Mouse (Mus musculus) forebrain, embryonic 12.5 days (tissue): ENCODE results near the gene Rtp4. TPM values are rescaled to one million over a fixed set of nuclear protein-coding genes. Genes with fewer than 3 reads are reported as not detected.

Experiments
- ATAC-seq: fragments of 200-750 bp; cut with Nextera tagmentation; 2 replicates; pipeline ENCODE4 v1.8.0; 2017; ENCODE audit warnings: moderate TSS enrichment; ENCODE audit not compliant: low FRiP score
- H3K27ac ChIP-seq: fragments of 300-500 bp; sonication (generic); 2 replicates; pipeline ENCODE4 v1.5.1; 2016; ENCODE audit warnings: mild to moderate bottlenecking
- H3K27me3 ChIP-seq: fragments of 300-500 bp; sonication (generic); 2 replicates; pipeline ENCODE4 v1.6.1; 2016; ENCODE audit warnings: mild to moderate bottlenecking
- H3K36me3 ChIP-seq: fragments of 300-500 bp; sonication (generic); replicated peaks from 2 replicates; pipeline ENCODE4 v1.6.1; 2016; ENCODE audit warnings: mild to moderate bottlenecking
- H3K4me1 ChIP-seq: fragments of 300-500 bp; sonication (generic); 2 replicates; pipeline ENCODE4 v1.6.1; 2016
- H3K4me2 ChIP-seq: fragments of 300-500 bp; sonication (generic); 2 replicates; pipeline ENCODE4 v1.6.1; 2016; ENCODE audit warnings: mild to moderate bottlenecking, moderate library complexity
- H3K4me3 ChIP-seq: fragments of 300-500 bp; sonication (generic); replicated peaks from 2 replicates; pipeline ENCODE4 v1.5.1; 2016; ENCODE audit warnings: mild to moderate bottlenecking
- H3K9ac ChIP-seq: fragments of 300-500 bp; sonication (generic); 2 replicates; pipeline ENCODE4 v1.6.1; 2016; ENCODE audit warnings: mild to moderate bottlenecking
- H3K9me3 ChIP-seq: fragments of 300-500 bp; sonication (generic); 2 replicates; pipeline ENCODE4 v1.6.1; 2016
- WGBS: fragments of 180-500 bp; shearing (Covaris S2); methylation state at CpG from one replicate; pipeline ENCODE4 v1.1.7; 2016; 5-methylcytosine and 5-hydroxymethylcytosine counted together
- polyA plus RNA-seq: library from polyadenylated mRNA; unstranded; fragments of >200 nt; fragmentation: Nextera tagmentation; extraction: Ambion mirVana; gene quantifications from 2 replicates; pipeline ENCODE4 v1.2.1, GENCODE M21; 2016

Gene Rtp4
- polyA plus RNA-seq, 1 experiment from 2014 or later = 2.0 TPM

DNA sequence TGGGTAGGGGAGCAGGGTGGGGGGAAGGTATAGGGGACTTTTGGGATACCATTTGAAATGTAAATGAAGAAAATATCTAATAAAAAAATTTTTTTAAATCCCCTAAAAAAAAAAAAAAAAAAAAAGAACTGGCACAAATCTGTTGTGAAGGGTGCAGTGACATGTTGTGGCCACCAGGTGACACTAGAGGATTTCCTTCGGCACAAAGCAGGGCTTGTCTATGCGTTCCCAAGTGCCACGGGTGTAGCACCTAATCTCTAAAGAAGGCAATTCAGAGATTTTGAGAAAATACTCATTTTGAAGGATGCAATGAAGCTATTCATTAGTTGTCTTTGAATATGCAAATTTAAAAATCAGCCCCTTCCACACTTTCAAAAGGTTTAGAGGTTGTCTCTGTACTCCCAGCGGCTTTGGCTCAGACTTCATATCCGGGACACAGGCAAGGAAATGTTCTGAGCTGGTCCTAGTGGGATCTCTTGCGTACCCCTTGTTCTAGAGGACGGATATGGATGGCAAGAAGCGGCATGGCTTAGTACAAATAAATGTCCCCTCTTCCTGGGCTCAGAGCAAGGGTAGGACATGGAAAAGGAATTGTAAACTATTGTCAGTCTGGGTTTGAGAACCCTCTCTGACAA, 30.4 kb downstream of the Rtp4 start:
- no peaks in the 10 kb centered on the region for H3K9me3 ChIP-seq
- no peak overlapping the region for H3K27ac ChIP-seq
- H3K4me1 ChIP-seq = no peaks in the 10 kb centered on the region
- WGBS = 50% methylated on average over 8 of the region's 8 CpGs
- H3K4me2 ChIP-seq = no peak overlapping the region
- H3K27me3 ChIP-seq = no peaks in the 10 kb centered on the region
- H3K4me3 ChIP-seq = no peak overlapping the region
- no peaks in the 10 kb centered on the region for H3K36me3 ChIP-seq
- ATAC-seq = peak; percentile 68; the same call in 1 of the 2 replicates
- no peak overlapping the region for H3K9ac ChIP-seq

DNA sequence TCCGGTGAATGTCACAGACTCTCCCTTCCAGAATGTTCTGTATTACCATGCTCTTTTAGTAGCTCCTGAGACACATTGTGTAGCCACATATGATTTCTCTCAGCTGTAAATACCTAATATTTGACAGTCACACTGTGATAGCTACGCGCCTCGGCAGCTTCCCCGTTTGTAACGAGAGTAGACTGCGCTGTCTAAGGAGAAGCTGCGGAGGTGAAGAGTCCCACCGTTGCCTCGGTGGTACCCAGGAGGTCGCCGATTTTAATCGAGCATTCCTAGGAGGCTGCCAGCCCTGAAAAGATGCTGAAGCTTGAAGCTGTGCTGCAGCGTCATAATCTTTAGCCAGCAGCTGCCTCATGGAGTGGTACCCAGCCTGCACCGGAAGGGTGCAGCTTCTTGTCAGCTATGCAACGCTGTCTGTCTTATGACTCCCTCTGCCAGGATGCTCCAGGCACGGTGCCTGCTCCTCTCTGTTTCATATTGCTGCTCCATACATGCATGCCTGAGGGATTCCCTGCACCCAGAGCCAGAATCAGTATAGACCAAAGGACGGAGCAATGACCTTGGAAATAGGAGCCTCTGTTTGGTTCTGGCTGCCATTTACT, 31.0 kb downstream of the Rtp4 start:
- H3K27me3 ChIP-seq = no peaks in the 10 kb centered on the region
- no peak for ATAC-seq
- H3K4me2 ChIP-seq = no peak overlapping the region
- 89% methylated on average over 18 of the region's 18 CpGs for WGBS
- no peak overlapping the region for H3K4me3 ChIP-seq
- no peaks in the 10 kb centered on the region for H3K4me1 ChIP-seq
- no peak overlapping the region for H3K9ac ChIP-seq
- no peaks in the 10 kb centered on the region for H3K9me3 ChIP-seq
- H3K27ac ChIP-seq = no peak overlapping the region
- H3K36me3 ChIP-seq = no peaks in the 10 kb centered on the region

DNA sequence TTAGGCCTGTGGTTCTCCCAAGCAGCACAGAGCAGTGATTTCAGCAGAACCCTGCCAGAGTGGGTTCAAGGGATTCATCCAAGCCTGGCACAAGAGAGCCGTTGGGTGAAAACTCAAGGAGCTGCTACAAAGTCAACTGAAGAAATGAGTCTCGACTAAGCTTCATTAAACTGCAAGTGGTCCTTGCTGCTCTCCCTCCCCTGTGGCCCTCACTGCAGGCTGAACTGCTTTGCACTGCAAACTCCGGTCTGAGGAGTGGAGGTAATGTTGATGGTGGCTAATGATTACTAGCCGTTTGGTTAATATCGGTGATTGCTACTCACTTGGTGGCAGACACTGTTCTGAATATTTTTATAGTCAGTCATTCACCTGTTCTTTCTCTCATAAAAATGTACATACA, 34.6 kb downstream of the Rtp4 start:
- Histone ChIP-seq H3K4me2 (no peak overlapping the region), H3K9ac (no peak overlapping the region), H3K27me3 (no peaks in the 10 kb centered on the region), H3K4me1 (no peaks in the 10 kb centered on the region), H3K4me3 (no peak overlapping the region), H3K36me3 (no peaks in the 10 kb centered on the region), H3K27ac (no peak overlapping the region), H3K9me3 (no peaks in the 10 kb centered on the region)
- WGBS = 85% methylated on average over 5 of the region's 5 CpGs
- no peak for ATAC-seq

DNA sequence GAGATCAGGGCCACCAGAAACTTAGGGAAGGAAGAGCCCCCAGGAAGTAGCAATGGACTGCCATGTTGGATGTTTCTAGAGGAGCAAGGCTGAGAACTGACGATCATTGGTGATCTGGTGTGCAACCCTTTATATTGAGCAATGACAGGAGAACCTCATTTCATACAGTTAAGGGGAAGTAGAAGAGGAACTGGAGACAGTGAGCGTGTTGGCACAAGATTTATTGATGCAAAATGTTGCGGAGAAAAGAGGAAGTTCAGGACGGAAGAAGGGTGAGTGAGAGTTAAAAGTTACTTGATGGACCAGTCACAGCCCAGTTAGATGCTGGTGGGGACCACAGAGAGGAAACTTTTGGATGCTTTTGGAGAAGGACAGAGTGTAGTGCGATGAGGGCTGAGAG, 37.1 kb downstream of the Rtp4 start:
- WGBS = 95% methylated on average over 5 of the region's 5 CpGs
- H3K27ac ChIP-seq = no peak overlapping the region

DNA sequence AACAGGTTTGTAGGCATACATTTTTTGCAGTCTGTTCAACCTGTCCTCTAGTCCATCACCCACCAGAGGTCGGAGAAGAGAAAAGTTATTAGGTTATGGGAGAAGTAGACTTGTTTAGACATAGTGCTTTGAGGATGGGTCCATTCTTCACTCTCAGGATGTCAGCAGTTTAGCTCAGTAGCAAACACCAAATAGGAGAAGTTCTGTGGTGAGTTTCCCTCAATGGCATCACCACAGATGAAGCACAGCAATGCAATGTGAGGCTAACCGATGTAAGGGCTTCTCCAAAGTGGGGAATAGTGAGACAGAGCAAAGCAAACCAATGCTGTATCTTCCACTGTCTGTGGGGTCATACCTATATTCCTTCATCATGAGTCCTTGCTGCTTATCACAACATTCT, 37.6 kb downstream of the Rtp4 start:
- Histone ChIP-seq H3K36me3 (no peaks in the 10 kb centered on the region), H3K9me3 (no peaks in the 10 kb centered on the region), H3K4me1 (no peaks in the 10 kb centered on the region), H3K4me2 (no peak overlapping the region), H3K9ac (no peak overlapping the region), H3K27ac (no peak overlapping the region), H3K27me3 (no peaks in the 10 kb centered on the region), H3K4me3 (no peak overlapping the region)
- WGBS = 88% methylated on average over 2 of the region's 2 CpGs
- no peak for ATAC-seq

More for the DNA sequence above, 37.1 kb downstream of the Rtp4 start:
- no peaks in the 10 kb centered on the region for H3K4me1 ChIP-seq
- H3K4me2 ChIP-seq = no peak overlapping the region
- no peaks in the 10 kb centered on the region for H3K9me3 ChIP-seq
- no peaks in the 10 kb centered on the region for H3K36me3 ChIP-seq
- H3K4me3 ChIP-seq = no peak overlapping the region
- H3K27me3 ChIP-seq = no peaks in the 10 kb centered on the region
- ATAC-seq = no peak
- no peak overlapping the region for H3K9ac ChIP-seq

DNA sequence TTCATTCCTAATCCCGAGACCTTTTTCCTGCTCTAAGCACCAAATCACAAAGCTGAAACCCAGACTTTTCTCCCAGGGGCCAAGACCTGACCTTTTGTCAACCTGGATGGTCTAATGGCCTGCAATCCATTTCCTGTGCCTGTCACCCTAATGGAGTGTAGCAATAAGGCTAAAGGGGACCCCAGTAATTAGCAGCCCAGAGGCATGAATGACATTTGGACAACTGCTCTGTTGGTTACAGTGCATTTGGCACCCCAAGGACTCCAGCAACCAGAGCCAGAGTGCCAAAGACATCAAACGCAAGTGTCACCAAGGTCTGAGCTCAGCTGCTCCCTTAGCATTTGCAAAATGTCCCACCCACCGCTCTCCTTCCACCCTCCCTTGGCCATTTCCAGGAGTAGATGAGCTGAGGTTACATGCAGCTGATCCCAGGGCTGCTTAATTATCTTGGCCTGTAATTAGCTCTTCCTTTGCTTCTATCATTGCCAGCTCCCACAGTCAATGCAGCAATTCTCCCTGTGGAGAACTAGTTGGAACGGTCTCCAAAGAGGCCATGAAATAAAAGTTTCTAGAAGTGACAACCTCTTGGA, 48.4 kb downstream of the Rtp4 start:
- Histone ChIP-seq H3K9me3 (no peaks in the 10 kb centered on the region), H3K27ac (no peak overlapping the region), H3K9ac (no peak overlapping the region), H3K4me2 (no peak overlapping the region), H3K4me1 (no peaks in the 10 kb centered on the region), H3K27me3 (no peaks in the 10 kb centered on the region), H3K4me3 (no peak overlapping the region), H3K36me3 (no peaks in the 10 kb centered on the region)
- no peak for ATAC-seq
- WGBS = 74% methylated on average over 4 of the region's 4 CpGs

DNA sequence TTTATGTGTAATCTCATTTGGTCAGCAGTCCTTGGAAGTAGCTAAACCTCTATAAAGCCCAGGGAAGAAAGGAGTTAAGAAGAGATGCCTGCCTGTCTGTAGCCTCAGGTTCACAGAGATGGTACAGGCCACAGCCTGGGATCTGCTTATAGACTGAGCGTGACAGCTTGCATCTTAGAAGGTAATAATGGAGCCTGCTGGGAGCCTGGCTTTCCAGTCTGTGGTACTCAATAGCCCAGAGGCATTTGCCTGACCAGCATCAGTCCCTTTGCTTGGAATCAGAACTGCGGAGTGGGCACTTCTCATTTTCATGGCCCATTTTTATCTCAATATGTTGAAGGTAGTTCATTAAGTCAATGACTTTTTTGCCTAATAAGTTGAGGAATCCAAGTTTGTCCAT, 54.5 kb downstream of the Rtp4 start:
- ATAC-seq = no peak
- Histone ChIP-seq H3K4me2 (no peak overlapping the region), H3K36me3 (no peaks in the 10 kb centered on the region), H3K9ac (no peak overlapping the region), H3K27ac (no peak overlapping the region), H3K27me3 (no peaks in the 10 kb centered on the region), H3K4me1 (no peaks in the 10 kb centered on the region), H3K9me3 (no peaks in the 10 kb centered on the region), H3K4me3 (no peak overlapping the region)
- WGBS = 85% methylated on average over 2 of the region's 2 CpGs

DNA sequence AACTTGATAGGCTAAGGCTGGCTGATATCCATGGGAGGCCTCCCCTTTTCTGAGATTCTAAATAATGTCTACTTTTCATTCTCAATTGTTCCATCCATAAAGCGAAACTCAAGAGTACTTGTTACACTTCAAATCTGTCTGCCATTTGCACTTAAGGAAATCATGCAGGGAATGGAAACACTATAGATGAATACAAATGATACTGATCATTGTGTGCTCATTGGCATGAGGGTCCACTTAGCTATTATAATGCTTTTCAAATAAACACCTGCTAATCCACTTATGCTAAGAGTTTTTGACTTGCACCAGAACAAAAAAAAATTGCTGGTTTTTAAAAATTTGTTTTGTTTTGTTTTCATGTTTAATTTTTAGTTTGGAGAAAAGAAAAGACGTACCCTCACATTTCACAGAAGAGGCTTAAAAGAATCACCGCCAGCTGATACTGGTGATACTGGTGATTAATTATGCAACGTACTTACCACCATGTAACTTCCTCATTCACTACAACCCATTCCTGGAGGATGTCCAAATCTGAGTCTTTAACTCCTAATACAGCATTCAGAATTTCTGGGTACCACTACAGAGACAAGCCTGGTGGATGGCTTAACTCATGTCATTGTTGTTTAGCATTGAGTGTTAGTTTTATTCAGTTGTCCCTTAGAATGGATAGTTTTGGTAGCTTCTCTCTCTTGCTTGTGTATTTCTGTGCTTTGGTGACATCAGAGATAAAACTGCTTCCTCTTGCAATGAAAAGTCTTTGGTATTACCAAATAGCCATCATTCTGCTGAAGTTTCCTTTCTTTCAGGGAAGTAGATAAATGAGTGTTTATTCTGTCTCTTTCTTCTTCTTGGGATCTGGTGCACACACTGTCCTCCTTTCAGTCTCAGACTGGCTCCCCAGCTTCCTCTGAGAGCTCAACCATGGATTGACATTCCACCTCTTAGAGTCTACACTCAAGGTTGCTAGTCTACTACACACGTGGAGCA, 71.3 kb downstream of the Rtp4 start:
- Histone ChIP-seq H3K4me3 (no peak overlapping the region), H3K36me3 (no peaks in the 10 kb centered on the region), H3K9ac (no peak overlapping the region), H3K4me2 (no peak overlapping the region), H3K27me3 (peaks cover 7% of the 10 kb centered on the region; the same call in 1 of the 2 replicates), H3K27ac (no peak overlapping the region), H3K4me1 (no peaks in the 10 kb centered on the region; the same call in 1 of the 2 replicates), H3K9me3 (peaks cover 7% of the 10 kb centered on the region; the same call in 1 of the 2 replicates)
- 61% methylated on average over 5 of the region's 5 CpGs for WGBS
- ATAC-seq = no peak

DNA sequence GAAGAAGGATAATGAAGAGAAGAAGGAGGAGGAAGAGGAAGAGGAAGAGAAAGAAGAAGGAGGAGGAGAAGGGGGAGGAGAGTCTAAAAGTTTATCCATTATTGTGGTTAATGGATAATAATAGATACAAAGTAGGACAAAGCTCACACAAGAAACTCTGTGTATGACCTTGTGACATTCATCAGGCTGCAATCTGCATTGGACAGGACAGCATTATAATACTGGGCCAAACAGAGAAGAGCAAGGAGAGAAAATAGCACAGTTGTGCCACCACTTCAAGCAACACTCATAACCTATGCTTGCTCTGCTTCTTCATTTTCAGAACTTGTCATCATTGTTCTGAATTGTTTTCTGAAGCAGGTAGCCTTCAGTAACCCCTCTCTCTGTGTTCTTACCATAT, 72.4 kb downstream of the Rtp4 start:
- no peak overlapping the region for H3K27ac ChIP-seq
- peaks cover 9% of the 10 kb centered on the region for H3K27me3 ChIP-seq
- H3K4me1 ChIP-seq = peaks cover 6% of the 10 kb centered on the region; the same call in 1 of the 2 replicates
- H3K4me3 ChIP-seq = no peak overlapping the region
- no peaks in the 10 kb centered on the region for H3K36me3 ChIP-seq
- H3K9ac ChIP-seq = no peak overlapping the region
- no peak for ATAC-seq
- H3K9me3 ChIP-seq = peaks cover 7% of the 10 kb centered on the region; the same call in 1 of the 2 replicates
- H3K4me2 ChIP-seq = no peak overlapping the region

DNA sequence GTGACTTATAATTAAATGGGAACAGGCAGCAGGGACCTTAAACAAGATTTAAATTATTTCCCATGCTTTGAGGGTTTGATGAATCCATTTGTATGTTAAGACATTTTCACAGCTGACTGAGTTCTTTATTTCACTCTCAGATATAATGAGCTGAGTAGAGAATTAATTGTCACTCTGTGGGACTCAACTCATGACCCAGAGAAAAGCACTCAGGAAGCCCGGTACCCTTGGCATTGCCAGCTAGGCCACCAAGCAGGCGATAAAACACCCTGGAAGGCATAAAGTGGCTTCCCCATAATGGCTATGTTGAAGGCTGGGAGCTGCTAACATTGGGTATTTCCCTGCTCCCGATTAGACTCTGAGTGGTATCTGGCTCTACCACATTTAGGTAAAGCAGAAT, 76.6 kb downstream of the Rtp4 start:
- ATAC-seq = peak; percentile 64; the same call in 1 of the 2 replicates
- H3K36me3 ChIP-seq = no peaks in the 10 kb centered on the region
- no peak overlapping the region for H3K27ac ChIP-seq
- H3K4me1 ChIP-seq = peaks cover 6% of the 10 kb centered on the region; the same call in 1 of the 2 replicates
- H3K27me3 ChIP-seq = peaks cover 17% of the 10 kb centered on the region
- H3K9ac ChIP-seq = no peak overlapping the region
- no peak overlapping the region for H3K4me2 ChIP-seq
- 34% methylated on average over 3 of the region's 3 CpGs for WGBS
- H3K9me3 ChIP-seq = no peaks in the 10 kb centered on the region
- no peak overlapping the region for H3K4me3 ChIP-seq

DNA sequence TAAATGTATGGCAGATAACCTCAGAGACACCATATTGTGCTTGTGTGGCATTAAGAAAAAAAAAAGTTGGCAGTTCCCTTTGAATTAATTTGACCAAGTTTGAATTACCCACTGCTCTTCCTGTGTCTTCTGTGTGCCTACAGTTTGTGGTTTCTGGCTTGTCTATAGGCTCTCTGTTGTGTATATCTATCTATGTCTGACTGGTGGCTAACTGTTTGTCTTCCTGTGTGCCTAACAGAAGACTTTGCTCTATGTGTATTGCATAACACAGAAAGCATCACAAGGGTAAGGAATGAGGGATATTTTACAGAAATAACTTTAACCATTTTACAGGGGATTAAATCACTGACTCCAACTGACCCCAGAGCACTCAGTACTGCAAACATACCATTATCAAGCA, 77.9 kb downstream of the Rtp4 start:
- Histone ChIP-seq H3K9ac (no peak overlapping the region), H3K4me3 (no peak overlapping the region), H3K9me3 (no peaks in the 10 kb centered on the region), H3K36me3 (no peaks in the 10 kb centered on the region), H3K27me3 (peaks cover 15% of the 10 kb centered on the region), H3K27ac (no peak overlapping the region), H3K4me2 (no peak overlapping the region), H3K4me1 (peaks cover 6% of the 10 kb centered on the region; the same call in 1 of the 2 replicates)
- no peak for ATAC-seq

DNA sequence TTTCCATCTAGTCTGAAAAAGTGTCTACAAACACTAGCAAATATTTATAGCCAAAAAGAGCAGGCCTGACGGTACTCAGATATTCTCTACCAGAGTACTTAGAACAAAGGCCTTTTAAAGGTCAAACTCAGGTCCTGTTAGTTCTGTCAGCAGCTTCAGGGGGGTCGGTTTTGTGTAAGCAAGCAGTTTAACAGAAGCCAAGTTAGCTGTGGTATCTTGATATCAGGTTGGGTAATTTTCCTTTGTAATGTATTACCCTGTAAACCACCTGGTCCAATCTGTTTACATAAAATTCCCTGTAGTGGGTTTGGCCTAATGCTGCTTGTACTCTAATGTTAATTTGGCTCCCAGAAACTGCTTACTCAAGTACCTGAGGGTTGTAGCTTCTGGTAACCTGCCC, 86.1 kb downstream of the Rtp4 start:
- ATAC-seq = no peak
- Histone ChIP-seq H3K27ac (no peak overlapping the region), H3K4me1 (peaks cover 6% of the 10 kb centered on the region; the same call in 1 of the 2 replicates), H3K4me2 (no peak overlapping the region), H3K9me3 (no peaks in the 10 kb centered on the region), H3K9ac (no peak overlapping the region), H3K36me3 (no peaks in the 10 kb centered on the region), H3K27me3 (0 out of 2 replicates have a peak, but pooled peaks cover 5% of the 10 kb centered on the region), H3K4me3 (no peak overlapping the region)
- WGBS = 86% methylated on average over 2 of the region's 2 CpGs
